Mouse (Mus musculus) brain, embryonic 14.5 days (tissue): ENCODE measurements around the gene Fosl2. TPM values are rescaled to one million over a fixed set of nuclear protein-coding genes. Genes with fewer than 3 reads are reported as not detected.

Source experiments
- DNase-seq: peaks from one replicate; pipeline ENCODE4 v3.0.0-alpha.2; 2011; ENCODE audit warnings: low read depth
- CTCF ChIP-seq: fragments of 200-500 bp; IDR thresholded peaks from 2 replicates; pipeline ENCODE4 v1.5.1; 2012; ENCODE audit warnings: inconsistent platforms, mild to moderate bottlenecking, moderate library complexity, borderline replicate concordance; ENCODE audit not compliant: insufficient read depth, insufficient read length; ENCODE audit errors: extremely low read depth
- POLR2A ChIP-seq: fragments of 200-500 bp; IDR thresholded peaks from 2 replicates; pipeline ENCODE4 v1.6.1; 2012; ENCODE audit warnings: mild to moderate bottlenecking, inconsistent platforms, borderline replicate concordance; ENCODE audit not compliant: poor library complexity, insufficient read depth, insufficient read length, severe bottlenecking; ENCODE audit errors: extremely low read depth
- polyA plus RNA-seq: library from polyadenylated mRNA; depleted of rRNA; stranded (reverse); fragments of >200 nt; gene quantifications from 2 replicates; pipeline ENCODE4 v1.2.3, GENCODE M21; 2012

Fosl2 gene
- polyA plus RNA-seq, 1 experiment: 3.4 TPM

DNA sequence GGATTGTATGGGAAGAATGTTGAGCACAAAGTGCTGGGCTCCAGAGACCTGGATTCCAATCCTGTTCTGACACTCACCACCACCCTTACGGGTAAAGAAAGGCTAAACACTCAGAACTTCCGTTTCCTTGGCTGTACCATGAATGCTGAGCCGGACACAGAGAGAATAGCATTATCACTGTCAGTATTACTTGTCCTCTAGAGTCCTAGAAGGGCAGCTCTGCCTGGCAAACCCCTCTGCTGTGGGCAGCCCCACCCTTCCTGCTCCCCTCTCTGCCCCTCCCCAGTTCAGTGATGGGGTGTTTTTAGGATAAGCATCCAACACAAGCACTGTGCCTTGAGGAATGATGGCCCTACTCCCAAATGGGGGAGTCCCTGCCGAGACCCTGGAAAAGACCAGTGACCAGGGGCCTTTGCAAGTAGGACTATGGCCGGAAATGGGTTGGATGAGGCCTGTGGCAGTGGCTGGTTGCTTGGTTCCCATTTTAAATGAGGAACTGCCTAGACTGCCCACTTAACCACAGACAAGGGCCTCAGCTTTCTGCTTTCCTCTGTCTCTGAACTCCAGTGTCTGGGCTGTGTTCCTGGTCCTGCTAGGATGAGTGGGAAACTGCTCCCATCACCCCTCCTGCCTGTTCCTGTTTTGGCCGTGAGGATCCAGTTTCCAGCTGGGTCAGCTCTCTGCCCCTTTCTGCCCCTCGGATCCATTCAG is 23.2 kb upstream of the Fosl2 start:
- no peak for DNase-seq
- TF ChIP-seq CTCF (no peak), POLR2A (no peak)

DNA sequence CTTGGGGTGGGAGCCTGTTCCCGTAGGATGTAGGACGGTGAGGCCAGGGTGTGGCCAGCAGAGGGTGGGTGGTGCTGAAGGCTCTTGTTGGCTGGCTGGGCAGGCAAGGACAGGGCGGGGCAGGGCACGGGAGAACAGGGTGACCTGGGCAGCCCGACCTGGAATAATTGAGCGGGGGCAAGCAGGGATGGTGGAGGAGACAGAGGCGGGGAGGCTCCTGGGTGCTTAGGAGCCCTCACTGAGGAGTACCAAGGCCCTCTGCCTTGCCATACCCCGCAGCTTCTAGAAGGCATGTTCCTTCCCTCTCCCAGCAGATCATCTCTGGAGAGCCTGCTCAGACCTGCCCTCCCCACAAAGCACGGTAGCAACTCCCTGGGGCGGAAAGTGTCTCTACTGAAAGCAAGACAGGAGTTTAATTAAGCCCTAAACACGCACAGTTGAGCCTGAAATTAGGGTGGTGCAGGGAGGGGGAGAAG is 14.7 kb upstream of the Fosl2 start:
- peak; percentile 20 for DNase-seq
- no peak for TF ChIP-seq CTCF
- no peak for TF ChIP-seq POLR2A

DNA sequence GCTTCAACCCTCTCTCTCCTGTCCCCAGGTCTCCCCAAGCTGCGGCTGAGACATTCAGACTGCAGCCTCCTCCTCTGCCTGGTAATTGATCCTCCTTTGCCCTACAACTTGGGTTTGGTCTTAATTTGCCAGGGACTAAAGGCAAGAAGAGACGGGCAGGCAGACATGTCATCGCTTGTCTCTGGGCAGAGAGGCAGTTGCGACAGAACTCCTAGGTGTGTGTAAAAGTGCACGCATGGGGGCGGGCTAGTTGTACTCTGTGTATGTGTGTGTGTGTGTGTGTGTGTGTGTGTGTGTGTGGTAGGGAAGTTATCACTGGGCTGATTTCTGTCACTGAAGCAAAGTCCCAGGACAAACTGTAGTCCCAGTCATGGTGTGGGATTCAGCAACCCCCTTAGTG is 13.7 kb upstream of the Fosl2 start:
- TF ChIP-seq CTCF (no peak), POLR2A (no peak)
- DNase-seq: no peak

DNA sequence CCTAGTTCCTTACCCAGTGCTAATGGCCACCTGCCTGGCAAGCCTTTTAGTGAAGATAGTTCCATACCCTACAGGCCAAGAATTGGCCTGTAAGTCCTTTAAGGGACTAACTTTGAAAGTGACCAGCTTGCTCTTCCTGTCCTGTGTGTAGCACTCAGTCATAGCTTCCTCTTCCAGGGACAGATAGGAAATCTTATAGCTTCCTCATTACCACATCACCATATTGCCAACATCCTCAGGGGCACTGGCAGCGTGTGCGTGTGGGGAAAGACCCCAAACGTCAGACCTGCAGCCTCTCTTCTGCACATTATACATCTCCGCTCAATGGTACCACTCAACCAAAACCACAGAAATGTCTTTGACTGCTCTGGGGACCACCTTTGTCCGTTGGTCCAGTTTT is 13.2 kb upstream of the Fosl2 start:
- no peak for DNase-seq
- TF ChIP-seq POLR2A: no peak
- TF ChIP-seq CTCF: no peak

DNA sequence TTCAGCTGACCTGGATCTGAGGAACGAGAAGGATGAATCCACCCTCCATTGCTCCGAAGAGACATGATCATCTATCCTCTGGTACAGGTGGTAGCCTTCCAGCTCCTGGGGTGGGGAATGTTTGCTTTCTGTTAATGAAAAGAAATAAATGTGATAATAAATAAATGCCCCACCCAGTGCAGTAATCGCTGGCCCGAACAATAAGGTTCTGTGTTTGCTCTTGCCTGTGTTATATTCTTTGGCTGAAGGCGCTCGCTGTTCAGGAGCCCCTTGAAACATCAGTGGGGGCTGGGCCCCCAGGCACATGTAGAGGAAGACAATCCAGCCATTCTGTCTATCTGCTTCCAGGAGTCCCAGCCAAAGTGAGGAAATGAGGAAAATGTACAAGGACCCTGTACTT is 10.6 kb upstream of the Fosl2 start:
- DNase-seq: no peak
- TF ChIP-seq CTCF (no peak), POLR2A (no peak)

DNA sequence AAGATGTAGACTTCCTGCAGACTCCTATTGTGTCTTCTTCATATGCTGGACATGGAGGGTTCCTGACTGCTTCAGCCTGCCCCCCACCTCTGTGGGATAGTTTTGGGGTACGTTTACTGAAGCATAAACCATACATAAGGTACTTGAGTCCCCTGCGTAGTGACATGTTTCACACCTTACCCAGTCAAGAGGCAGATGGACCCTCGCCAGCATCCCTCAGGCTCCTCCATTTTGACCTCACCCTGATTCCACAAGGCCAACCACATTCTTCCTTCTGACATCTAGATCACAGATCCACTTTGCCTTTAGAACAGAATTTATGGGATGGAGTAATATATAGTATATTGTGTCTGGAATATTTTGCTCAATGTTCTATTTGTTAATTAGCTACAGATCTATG is 8.4 kb upstream of the Fosl2 start:
- TF ChIP-seq CTCF: no peak
- no peak for TF ChIP-seq POLR2A
- DNase-seq: no peak

DNA sequence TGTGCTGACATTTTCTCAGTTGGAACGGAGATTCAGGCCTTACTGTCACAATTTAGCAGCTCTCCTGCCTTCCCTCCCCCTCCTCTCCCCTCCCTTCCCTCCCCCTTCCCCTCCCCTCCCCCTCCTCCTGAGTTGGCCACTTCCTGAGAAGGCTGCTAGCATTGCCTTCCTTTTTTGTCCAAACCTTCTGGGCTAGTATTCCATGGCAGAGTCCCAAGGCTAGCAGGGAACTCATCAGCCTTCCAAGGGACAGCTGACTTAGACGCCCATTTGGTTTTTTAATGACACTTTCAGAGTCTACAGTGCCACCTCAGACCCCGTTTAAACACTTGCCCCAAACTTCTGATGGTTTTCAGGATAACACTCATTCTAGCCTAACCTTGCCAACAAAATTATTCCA is 7.7 kb upstream of the Fosl2 start:
- no peak for DNase-seq
- TF ChIP-seq POLR2A (no peak), CTCF (no peak)

DNA sequence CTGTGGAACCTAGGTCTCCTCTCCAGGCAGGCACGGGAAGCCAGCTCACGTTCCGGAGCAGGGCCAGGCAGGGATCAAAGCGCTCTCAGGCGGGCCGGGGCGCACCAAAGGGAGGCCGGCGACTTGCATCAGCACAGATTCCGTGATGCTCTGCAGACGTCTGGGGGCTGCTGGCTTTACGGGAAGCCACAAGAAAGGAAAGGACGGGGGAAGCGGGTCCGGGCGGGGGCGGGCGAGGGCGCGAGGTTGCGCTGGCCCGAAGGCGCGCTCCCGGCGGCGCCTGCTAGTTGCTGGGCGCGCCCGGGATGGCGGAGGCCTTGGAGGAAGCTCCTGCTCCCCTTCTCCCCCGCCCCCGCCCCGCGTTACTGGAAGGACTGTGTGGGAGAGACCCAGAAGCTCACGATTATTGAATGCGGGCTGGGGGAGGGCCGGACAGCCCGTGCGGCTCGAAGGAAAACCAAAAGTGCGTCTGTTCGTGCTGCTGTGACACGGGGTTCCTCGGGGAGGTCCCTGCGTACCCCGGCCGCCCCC is 2.6 kb upstream of the Fosl2 start:
- peak; percentile 66 for DNase-seq
- TF ChIP-seq CTCF (no peak), POLR2A (no peak)

DNA sequence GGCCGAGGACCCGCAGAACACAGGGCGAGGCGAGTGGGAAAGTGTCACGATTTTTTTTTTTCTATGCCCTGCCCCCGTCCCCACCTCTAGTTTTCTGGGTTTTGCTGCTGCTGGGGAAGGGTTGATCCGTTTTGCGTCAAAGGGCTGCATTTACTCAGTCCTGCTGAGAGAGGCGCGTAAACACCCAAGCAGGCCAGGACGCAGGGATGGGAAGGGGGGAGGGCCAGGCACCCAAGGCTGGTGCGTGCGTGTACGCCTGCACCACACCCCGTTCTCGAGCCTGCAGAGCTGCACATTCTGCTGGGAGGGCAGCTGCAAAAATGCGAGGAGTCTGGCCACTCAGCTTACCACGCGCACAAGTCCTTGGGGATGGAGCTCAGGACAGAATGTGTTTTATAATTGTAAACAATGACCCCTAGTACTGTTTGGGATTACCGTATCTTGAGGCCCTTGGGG is 2.0 kb upstream of the Fosl2 start:
- TF ChIP-seq POLR2A (no peak), CTCF (no peak)
- peak; percentile 60 for DNase-seq

DNA sequence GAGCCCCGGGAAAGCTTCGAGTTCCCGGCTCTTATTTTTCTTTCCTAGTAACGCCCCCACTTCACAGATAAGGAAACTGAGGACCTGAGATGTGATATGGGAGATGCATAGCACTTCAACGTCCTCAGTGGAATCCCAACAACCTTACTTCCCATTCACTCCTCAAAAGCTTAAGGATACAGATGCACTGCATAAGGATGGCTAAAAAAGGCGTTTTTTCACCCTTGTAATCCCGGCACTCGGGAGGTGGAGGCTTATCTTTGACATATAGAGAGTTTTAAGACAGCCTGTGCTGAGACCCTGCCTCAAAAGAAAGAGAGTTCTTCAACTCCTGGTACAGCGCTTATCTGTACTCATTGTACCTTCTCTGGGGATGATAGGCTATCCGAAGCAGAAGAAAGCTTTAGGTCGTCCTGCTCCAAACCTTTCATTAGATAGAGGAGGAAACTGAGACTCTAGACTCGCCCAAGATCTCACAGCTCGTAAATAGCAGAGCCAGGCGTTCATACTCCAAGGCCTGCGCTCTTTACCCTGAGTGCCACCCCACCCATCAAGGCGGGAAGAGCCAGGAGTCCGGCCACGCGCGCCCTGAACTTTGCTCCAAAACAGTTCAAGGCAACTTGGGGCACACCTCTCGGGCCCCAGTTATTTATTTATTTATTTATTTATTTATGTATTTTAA is 1.4 kb upstream of the Fosl2 start:
- no peak for TF ChIP-seq CTCF
- no peak for TF ChIP-seq POLR2A
- DNase-seq: peak; percentile 15

DNA sequence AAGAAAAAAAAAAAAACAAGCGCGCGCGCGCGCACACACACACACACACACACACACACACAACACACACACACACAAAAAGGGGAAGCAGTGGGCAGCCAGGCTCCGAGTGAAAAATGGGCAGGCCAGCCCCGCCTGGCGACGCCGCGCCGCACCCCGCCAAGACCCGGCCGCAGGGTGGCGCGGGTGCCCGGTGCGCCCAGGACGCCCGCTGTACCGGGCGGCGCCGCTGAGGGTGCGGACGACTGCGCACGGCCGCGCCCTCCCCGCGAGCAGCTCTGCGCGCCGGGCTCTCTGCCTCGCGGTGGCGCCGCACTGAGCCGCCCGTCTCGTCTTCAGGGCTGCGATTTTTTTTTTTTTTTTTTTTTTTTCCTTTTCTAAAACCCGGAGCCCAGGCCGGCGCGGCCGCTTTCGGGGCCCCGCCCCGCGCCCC is 682 bp upstream of the Fosl2 start:
- DNase-seq: no peak
- TF ChIP-seq POLR2A: no peak
- TF ChIP-seq CTCF: peak; percentile 6; the same call in 1 of the 2 replicates

DNA sequence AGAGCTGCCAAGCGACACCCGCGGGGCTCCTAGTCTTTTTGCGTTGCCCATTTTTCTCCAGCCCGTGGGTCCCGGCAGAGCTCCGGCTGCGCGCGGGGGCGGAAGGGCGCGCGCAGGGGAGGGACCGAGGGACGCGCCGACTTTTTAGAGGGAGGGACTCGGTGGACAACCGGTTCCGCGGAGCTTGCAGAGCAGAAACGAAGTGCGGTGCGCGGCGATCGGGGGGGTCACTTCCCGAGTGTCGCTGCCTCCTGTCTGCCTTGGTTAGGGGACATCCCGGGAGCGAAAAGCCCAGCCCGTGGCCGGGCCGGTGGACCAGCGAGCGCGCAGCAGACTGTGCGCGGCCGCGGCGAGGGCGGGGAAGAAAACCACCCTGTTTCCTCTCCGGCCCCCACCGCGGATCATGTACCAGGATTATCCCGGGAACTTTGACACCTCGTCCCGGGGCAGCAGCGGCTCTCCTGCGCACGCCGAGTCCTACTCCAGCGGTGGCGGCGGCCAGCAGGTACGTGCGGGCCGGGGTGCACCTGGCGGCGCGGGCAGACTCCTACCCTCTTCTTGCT is 781 bp downstream of the Fosl2 start:
- DNase-seq: peak; percentile 29
- TF ChIP-seq CTCF (no peak), POLR2A (no peak)

DNA sequence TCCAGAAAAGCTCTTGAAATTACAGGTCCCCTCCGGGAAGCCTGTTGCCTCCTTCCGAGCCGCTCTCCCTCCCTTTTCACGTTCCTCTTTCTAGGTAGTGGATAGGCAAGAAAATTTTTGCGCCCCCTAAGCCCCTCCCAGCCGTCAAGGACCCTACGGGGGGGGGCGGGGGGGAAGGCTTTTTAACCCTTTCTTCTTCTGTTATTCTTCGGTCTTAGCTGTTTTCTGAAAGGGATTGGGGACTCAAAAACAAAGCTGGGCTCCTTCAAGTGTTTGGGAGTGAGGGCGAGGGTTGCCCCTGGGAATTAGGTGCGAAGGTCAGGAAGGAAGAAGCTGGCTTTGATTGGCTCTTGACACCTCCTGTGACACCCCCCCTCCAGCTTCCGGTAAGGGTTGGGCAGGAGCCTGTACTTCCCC is 1.5 kb downstream of the Fosl2 start:
- peak; percentile 13 for DNase-seq
- TF ChIP-seq CTCF: no peak
- TF ChIP-seq POLR2A: no peak
